Mouse (Mus musculus): Measurements from ENCODE around the gene Ppp1r36. TPM values are rescaled to one million over a fixed set of nuclear protein-coding genes. Genes with fewer than 3 reads are reported as not detected.

Gene Ppp1r36
- polyA plus RNA-seq, 1 experiment from 2014 or later: 0.15 TPM

GRCm38 (mm10) chr12:76370831-76371571 is 46.3 kb upstream of the Ppp1r36 start:
- WGBS (ENCODE audit: insufficient replicate concordance): under 1% methylated on average over 47 of the region's 63 CpGs
- ATAC-seq: peak; percentile 57
- Histone ChIP-seq H3K36me3 (replicated peaks; ENCODE audit: insufficient read depth, low read length) (no peaks in the 10 kb centered on the region), H3K4me1 (ENCODE audit: insufficient read depth) (peaks cover 36% of the 10 kb centered on the region), H3K9me3 (ENCODE audit: low read length) (no peaks in the 10 kb centered on the region), H3K4me2 (ENCODE audit: low read depth, low read length) (peak overlapping the region; percentile 96), H3K4me3 (ENCODE audit: low read depth, low read length) (peak overlapping the region; percentile 95), H3K9ac (replicated peaks) (peak overlapping the region; percentile 98), H3K27ac (ENCODE audit: low read depth) (peak overlapping the region; percentile 100), H3K27me3 (ENCODE audit: insufficient read depth, low read length) (no peaks in the 10 kb centered on the region)
- TF ChIP-seq EP300 (IDR thresholded peaks at IDR 0.05; ENCODE audit: low read depth): no peak
- no peak; the same call in 1 of the 2 replicates for TF ChIP-seq CTCF (IDR thresholded peaks at IDR 0.05; ENCODE audit: low read depth)
- peak; percentile 86 for DNase-seq

DNA sequence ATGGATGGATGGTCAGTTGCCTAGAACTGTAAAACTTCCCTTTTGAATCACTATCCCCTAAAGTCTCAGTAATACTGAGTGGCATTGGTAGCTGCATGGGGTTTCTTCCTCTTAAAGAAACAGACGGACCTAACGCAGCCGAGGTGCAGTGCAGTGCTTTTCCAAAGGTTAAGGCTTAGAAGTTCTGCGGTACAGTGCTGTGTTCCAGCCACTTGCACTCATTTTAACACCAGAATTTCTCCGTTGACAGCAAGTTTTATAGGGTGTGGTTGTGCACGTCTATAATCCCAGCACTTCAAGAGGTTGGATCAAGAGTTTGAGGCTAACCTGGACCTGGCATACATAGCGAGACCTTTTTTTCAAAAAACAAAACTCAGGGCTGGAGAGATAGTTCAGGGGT is 45.3 kb upstream of the Ppp1r36 start:
- H3K27ac ChIP-seq (ENCODE audit: low read depth): no peak overlapping the region; the same call in 1 of the 2 replicates
- no peaks in the 10 kb centered on the region for H3K27me3 ChIP-seq (ENCODE audit: insufficient read depth, low read length)
- ATAC-seq: no peak
- 30% methylated on average over 7 of the region's 7 CpGs for WGBS (ENCODE audit: insufficient replicate concordance)
- peaks cover 38% of the 10 kb centered on the region for H3K4me1 ChIP-seq (ENCODE audit: insufficient read depth)
- H3K9ac ChIP-seq (replicated peaks): peak overlapping the region; percentile 98
- no peak for DNase-seq
- TF ChIP-seq EP300 (IDR thresholded peaks at IDR 0.05; ENCODE audit: low read depth): no peak
- no peak for TF ChIP-seq CTCF (IDR thresholded peaks at IDR 0.05; ENCODE audit: low read depth)
- no peaks in the 10 kb centered on the region for H3K9me3 ChIP-seq (ENCODE audit: low read length)
- H3K4me2 ChIP-seq (ENCODE audit: low read depth, low read length): peak overlapping the region; percentile 96
- H3K4me3 ChIP-seq (ENCODE audit: low read depth, low read length): peak overlapping the region; percentile 95
- no peaks in the 10 kb centered on the region for H3K36me3 ChIP-seq (replicated peaks; ENCODE audit: insufficient read depth, low read length)

- peaks cover 37% of the 10 kb centered on the region for H3K4me1 ChIP-seq (ENCODE audit: insufficient read depth)
- DNase-seq (peak; percentile 44), ATAC-seq (no peak)
- no peaks in the 10 kb centered on the region for H3K9me3 ChIP-seq (ENCODE audit: low read length)
- WGBS (ENCODE audit: insufficient replicate concordance): 63% methylated on average over 5 of the region's 7 CpGs
- H3K4me3 ChIP-seq (ENCODE audit: low read depth, low read length): no peak overlapping the region; the same call in 1 of the 2 replicates
- H3K9ac ChIP-seq (replicated peaks): 0 out of 2 replicates have a peak overlapping the region, but pooled peaks have one; percentile 98
- TF ChIP-seq CTCF (IDR thresholded peaks at IDR 0.05; ENCODE audit: low read depth) (peak; percentile 51), EP300 (IDR thresholded peaks at IDR 0.05; ENCODE audit: low read depth) (no peak)
- H3K27me3 ChIP-seq (ENCODE audit: insufficient read depth, low read length): no peaks in the 10 kb centered on the region
- H3K27ac ChIP-seq (ENCODE audit: low read depth): no peak overlapping the region; the same call in none of the 2 replicates
- H3K4me2 ChIP-seq (ENCODE audit: low read depth, low read length): peak overlapping the region; percentile 96
- no peaks in the 10 kb centered on the region for H3K36me3 ChIP-seq (replicated peaks; ENCODE audit: insufficient read depth, low read length)
Observed at GRCm38 (mm10) chr12:76372881-76373818, 44.2 kb upstream of the Ppp1r36 start.

- Histone ChIP-seq H3K27ac (ENCODE audit: low read depth) (no peak overlapping the region), H3K4me2 (ENCODE audit: low read depth, low read length) (no peak overlapping the region; the same call in 1 of the 2 replicates), H3K4me1 (ENCODE audit: insufficient read depth) (peaks cover 37% of the 10 kb centered on the region), H3K9me3 (ENCODE audit: low read length) (no peaks in the 10 kb centered on the region), H3K27me3 (ENCODE audit: insufficient read depth, low read length) (no peaks in the 10 kb centered on the region), H3K9ac (replicated peaks) (no peak overlapping the region), H3K36me3 (replicated peaks; ENCODE audit: insufficient read depth, low read length) (no peaks in the 10 kb centered on the region), H3K4me3 (ENCODE audit: low read depth, low read length) (no peak overlapping the region)
- ATAC-seq (no peak), DNase-seq (no peak)
- WGBS (ENCODE audit: insufficient replicate concordance): 72% methylated on average over 6 of the region's 6 CpGs
- TF ChIP-seq CTCF (IDR thresholded peaks at IDR 0.05; ENCODE audit: low read depth) (no peak), EP300 (IDR thresholded peaks at IDR 0.05; ENCODE audit: low read depth) (no peak)
Observed at GRCm38 (mm10) chr12:76373991-76374390, 43.3 kb upstream of the Ppp1r36 start.

DNA sequence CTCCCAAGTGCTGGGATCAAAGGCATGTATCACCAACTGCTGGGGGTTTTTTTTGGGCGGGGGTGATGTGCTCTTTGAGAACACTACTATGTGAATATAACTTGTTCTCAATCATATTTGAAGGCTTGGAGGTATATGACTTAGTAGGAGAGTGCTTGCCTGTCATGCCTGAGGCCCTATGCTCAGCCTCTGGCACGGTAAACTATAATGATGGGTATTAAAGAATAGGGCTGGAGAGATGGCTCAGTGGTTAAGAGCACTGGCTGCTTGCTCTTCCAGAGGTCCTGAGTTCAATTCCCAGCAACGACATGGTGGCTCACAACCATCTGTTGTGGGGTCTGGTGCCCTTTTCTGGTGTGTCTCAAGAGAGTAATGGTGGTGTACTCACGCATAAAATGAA is 42.4 kb upstream of the Ppp1r36 start:
- 81% methylated on average over 4 of the region's 4 CpGs for WGBS (ENCODE audit: insufficient replicate concordance)
- Histone ChIP-seq H3K4me1 (ENCODE audit: insufficient read depth) (peaks cover 39% of the 10 kb centered on the region), H3K36me3 (replicated peaks; ENCODE audit: insufficient read depth, low read length) (no peaks in the 10 kb centered on the region), H3K9me3 (ENCODE audit: low read length) (no peaks in the 10 kb centered on the region), H3K9ac (replicated peaks) (no peak overlapping the region), H3K27me3 (ENCODE audit: insufficient read depth, low read length) (no peaks in the 10 kb centered on the region), H3K27ac (ENCODE audit: low read depth) (no peak overlapping the region; the same call in 1 of the 2 replicates), H3K4me3 (ENCODE audit: low read depth, low read length) (no peak overlapping the region), H3K4me2 (ENCODE audit: low read depth, low read length) (no peak overlapping the region)
- ATAC-seq: no peak
- TF ChIP-seq CTCF (IDR thresholded peaks at IDR 0.05; ENCODE audit: low read depth) (no peak), EP300 (IDR thresholded peaks at IDR 0.05; ENCODE audit: low read depth) (no peak)
- DNase-seq: no peak

DNA sequence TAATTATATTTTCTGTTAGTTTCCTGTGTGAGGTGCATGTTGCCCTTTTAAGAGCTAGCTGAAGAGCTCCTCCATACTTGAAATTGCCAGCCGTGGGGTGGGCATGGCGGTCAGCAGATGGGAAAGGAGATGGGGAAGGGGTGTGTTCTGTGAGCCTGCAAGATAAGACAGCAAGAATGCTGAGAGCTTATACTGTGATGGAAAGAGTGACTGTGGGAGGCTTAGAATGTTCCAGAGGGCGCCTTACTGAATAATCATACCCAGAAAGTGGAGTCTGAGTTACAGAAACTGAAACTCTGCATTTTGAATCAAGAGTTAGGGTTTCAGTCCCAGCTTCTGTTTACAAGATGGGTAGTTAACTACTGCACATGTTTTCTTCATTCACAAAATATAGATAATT is 41.8 kb upstream of the Ppp1r36 start:
- ATAC-seq (peak; percentile 11; the same call in 1 of the 2 replicates), DNase-seq (no peak)
- no peaks in the 10 kb centered on the region for H3K9me3 ChIP-seq (ENCODE audit: low read length)
- peaks cover 3% of the 10 kb centered on the region; the same call in 1 of the 2 replicates for H3K36me3 ChIP-seq (replicated peaks; ENCODE audit: insufficient read depth, low read length)
- H3K4me3 ChIP-seq (ENCODE audit: low read depth, low read length): no peak overlapping the region
- peak overlapping the region; percentile 0; the same call in 1 of the 2 replicates for H3K27ac ChIP-seq (ENCODE audit: low read depth)
- H3K4me2 ChIP-seq (ENCODE audit: low read depth, low read length): peak overlapping the region; percentile 45
- H3K9ac ChIP-seq (replicated peaks): 0 out of 2 replicates have a peak overlapping the region, but pooled peaks have one; percentile 32
- H3K27me3 ChIP-seq (ENCODE audit: insufficient read depth, low read length): no peaks in the 10 kb centered on the region
- WGBS (ENCODE audit: insufficient replicate concordance): 47% methylated on average over 3 of the region's 3 CpGs
- H3K4me1 ChIP-seq (ENCODE audit: insufficient read depth): peaks cover 41% of the 10 kb centered on the region
- TF ChIP-seq EP300 (IDR thresholded peaks at IDR 0.05; ENCODE audit: low read depth): peak; percentile 64
- TF ChIP-seq CTCF (IDR thresholded peaks at IDR 0.05; ENCODE audit: low read depth): no peak
